Mouse (Mus musculus) left cerebral cortex, postnatal 10 days (tissue): ENCODE results near the gene Fndc5. TPM values are rescaled to one million over a fixed set of nuclear protein-coding genes. Genes with fewer than 3 reads are reported as not detected.

Source experiments
- DNase-seq, 2 experiments: peaks; one replicate each; pipeline ENCODE4 v3.0.0; 2021 to 2022; ENCODE audit warnings: low spot score in 2 of 2, mixed read lengths in 1 of 2; ENCODE audit errors: extremely low spot score in 1 of 2
- intact Hi-C: fragments of 180-260 bp; cut with DNase I; formaldehyde crosslinking; loops from one replicate; pipeline ENCODE4 v1.15.1; 2025
- total RNA-seq, 2 experiments: library from RNA; stranded (reverse); gene quantifications; 2 replicates each; pipeline ENCODE4 v1.2.3; 2021

Gene Fndc5
- total RNA-seq, 2 experiments from 2014 or later = 41.8 to 44.6 TPM

DNA sequence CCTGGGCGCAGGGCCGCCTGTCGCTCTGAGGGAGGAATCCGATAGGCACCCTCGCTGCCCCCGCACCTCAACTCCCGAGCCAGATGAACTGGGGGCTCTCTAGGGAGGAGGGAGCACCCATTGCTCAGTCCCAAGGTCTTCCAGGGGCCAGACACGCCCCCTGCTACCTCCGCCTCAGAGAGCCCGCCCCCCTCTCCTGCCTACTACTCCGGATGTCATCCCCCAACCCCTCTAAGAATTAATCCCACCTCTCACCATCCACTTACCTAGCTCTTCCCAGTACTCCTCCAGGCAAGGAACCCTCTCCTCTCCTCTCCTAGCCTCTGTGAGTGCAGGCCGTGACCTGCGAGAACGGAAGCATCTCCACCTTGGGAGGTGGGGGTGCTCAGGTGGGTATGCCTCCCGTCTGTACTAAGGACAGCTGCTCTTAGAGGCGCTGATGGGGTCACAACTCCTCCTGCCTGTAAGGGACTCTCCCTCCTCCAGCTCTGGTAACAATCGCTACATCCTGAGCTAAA, 15.2 kb upstream of the Fndc5 start, which contains the start of gene Hpca:
Gene Hpca, minus strand, starts transcription at position 468 of the 518 bp plus-strand sequence.
- no peak for DNase-seq
- intact Hi-C loops = no loop called here

DNA sequence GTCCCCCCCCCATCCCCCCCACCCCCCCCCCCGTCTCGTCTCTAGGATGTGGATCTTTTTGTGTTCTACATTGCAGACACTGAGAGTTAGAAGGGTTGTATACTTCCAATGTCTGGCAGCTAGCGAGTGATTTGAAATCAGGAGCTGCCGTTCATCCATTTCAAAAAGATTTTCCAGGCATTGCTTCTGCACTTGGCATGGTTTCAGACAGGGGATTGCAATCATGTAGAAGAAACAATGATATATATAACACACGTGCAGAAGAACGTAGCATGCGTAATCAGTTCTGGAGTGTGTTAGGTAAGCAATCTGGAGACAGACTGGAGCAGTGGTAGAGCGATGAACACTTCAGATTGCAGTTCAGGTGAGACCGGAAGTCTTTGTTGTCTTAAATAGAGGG, 14.7 kb upstream of the Fndc5 start:
- DNase-seq = no peak
- intact Hi-C loops = no loop called here

DNA sequence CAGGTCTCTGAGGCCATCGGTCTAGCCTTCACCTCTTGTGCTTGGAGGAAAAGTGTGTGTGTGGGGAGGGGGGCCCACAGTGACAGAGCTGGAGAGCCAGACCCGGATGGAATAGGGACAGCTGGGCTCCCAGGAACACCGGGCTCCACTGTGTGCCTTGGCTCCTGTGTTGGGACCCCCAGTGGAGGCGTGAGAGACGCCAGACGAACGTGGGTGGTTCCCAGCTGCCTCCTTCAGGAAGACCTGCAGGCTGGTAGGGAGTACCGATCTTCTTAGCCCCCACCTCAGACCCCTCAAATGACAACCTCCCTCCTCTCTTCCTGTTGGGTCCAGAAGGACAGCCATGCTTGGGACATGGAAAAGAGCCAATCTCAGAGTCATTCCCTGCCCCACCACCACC, 14.1 kb upstream of the Fndc5 start:
- intact Hi-C loops = no loop called here
- no peak for DNase-seq

DNA sequence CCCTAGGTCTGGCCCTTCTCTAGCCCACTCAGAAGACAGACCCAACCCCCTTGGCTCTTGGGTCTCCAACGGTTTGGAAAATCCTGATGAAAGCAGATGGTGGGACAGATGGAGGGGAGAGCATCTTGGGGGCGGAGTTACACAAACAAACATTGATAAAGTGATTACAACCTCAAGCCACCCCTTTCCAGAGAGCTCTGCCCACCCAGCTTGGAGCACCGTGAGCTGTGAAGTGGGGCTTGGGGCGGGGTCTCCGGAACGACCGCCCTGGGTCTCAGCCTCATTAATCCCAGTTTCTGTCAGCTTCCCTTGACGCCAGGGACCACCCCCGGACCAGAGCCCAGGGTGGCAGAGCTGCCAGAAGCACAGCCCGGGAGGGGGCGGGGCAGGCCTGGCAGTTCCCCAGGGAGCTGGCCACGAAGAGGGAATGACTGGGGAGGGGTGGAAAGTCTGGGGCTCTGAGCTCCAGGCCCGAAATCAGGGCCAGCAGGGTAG, 12.1 kb upstream of the Fndc5 start:
- DNase-seq = peak; percentile 68 to 86
- intact Hi-C loops = no loop called here

DNA sequence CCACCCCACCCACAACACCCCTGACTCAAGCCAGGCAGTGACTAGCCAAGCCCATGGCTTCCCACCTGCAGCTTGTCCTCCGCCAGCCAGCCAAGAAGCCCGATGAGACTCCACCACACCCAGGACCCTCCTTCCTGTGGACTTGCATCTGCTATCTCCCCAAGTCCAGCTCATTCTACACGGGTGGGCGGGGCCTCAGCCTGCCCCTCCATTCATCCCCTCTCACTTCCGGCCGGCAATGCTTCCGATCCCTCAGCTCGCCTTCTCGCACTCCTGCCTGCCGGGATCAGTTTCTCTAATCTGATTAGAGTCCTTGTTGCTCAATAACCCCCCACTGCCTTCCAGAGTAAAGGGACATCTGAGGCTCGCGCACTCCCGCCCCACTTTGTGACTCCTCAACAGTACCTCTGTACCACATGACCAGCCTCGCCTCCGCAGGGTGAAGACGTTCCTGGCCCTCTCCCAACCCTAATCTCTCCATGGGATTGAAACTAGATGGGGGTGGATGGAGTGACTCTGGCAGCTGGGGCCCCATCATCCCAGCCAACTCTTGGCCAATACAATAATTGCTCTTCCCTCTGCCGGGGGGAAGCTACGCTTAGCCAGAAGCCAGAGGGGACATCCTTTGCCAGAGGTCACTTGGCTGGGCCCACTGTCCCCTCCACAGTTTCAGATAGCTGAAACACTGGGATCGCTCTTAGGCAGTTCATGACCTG, 10.9 kb upstream of the Fndc5 start:
- intact Hi-C loops = no loop called here
- no peak for DNase-seq

DNA sequence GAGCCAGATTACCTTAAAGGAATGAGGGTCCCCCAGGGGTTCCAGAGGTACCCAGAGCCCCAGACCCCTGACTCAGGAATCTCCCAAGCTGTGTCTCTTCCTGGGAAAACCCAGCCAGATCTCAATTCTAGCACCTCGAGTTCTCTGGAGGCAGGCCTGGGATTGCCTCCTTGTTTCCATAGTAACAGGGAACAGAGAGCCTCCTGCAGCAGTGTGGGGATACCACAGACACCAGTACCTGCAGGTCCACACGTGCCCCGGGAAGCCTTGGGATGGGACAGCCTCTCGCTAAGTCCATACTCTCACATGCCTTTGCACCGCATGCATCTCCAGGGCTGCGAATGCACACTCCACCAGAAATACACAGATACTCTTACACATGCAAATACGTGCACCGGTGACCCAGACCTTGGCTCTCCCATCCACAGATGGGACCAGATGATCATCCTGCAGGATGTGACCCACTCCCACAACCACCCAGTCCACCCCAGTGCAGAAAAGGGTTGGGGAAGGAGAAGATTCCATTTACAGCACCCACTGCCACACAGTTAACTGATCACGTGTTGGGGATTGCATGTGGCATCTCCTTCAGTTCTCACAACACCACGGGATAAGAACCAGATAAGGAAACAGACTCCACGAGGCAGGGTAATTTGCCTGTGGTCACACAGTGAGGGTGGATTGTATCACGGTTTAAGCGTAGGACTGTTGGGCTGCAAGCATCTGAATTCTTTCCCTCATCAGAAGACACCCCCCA, 8.0 kb upstream of the Fndc5 start:
- peak in 1 of 2 experiments; percentile 61 for DNase-seq
- intact Hi-C loops = no loop called here

DNA sequence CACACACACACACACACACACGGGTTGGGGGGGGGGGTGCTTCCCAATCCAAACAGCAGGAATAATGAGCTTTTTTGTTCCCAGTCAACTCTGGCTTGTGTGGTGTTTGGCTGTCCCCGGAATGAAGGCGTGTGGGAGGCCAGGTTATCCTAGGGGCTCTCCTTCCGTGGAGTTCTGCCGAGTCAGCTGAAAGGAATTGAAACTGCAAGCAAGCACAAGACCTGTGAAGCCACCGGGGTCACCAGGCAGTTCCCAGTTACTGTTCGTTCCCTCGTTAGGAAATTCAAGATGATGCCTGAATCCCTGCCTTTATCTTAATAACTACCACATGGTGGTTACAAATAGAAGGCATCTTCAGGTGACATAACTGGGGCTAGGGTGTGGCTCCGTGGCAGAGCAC, 7.4 kb upstream of the Fndc5 start:
- intact Hi-C loops = no loop called here
- no peak for DNase-seq

DNA sequence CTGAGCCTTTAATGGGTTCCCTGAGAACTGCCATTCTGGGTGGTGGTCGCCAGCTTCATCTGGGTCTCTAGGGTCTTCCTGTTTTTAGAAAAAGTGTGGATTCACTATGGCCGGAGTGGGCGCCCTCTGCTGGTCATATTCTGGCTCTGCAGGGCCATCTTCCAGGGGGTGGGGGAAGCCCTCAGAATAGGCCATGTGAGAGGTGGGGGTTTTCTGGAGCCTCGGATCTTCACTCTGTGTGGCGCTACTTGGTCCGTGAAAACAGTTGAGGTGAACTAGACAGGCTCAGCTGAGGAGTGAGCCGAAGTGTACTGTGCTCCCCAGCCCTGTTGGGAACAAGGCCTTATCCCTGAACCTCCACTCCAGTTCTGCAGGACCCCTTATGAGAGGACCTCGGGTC, 6.7 kb upstream of the Fndc5 start:
- DNase-seq = no peak
- intact Hi-C loops = no loop called here

DNA sequence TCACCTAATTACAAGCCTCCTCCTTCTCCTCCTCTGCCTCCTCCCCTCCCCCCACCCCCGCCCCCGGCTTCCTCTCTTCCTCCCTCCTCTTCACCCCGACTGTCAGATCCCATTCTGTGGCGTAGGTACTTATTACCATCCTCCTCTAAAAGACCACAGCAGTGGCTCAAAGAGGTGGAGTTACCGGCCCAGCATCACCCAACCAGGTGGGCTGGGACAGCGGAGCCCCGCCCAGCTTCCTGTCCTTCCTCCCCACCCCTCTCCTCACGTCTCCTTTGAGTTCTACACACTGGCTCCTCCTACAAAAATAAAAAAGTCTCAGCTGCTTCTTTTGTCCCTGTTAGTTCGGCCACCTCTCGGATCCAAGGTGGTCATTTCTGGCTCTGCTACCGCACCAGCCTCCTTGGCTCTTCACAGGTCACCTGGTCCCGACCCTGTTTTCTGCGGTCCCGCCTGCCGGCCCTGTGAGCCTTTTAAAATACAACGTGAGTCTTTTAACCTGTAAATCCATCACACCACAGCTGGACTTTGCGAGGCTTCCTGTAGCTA, 6.0 kb upstream of the Fndc5 start:
- intact Hi-C loops = no loop called here
- no peak for DNase-seq

DNA sequence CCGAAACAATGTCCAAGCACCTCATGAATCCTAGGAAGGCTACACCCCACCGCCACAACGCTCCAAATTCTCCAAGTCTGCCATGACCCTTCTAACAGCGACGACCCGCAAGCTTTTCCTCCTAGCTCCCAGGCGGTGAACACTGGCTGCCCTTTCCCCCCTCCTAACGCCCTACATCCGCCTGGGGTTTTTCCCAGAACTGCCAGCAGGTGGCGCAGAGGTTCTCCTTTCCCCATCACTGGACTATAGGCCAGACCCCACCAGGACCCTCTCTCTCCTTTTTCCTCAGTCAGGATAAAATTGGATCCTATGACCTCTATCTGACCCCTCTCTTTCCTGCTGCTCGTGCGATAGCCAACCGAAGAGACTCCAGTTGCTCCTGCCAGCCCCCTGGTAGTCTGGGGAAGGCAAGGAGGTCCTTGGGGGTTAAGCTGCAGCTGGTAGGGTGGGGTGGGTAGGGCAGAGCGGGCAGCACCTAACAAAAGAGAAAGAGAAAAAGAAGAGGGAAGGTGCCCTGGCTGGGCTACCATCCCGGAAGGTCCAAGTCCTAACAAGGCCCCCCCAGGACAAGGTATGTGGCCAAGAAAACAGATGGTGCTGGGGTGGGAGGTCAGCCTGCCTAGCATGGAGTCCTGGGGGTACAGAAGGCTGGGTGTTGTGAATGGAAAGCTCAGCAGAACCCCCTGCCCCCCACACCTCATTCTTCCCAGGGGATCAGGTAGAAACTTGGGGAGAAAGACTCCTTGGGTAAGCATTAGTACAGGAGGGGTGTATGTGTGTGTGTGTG, 1.8 kb upstream of the Fndc5 start:
- intact Hi-C loops = loop anchor here (5.0 kb wide), 1 partner anchor 42 kb away; no protein-coding TSS in a partner anchor
- DNase-seq = peak in 1 of 2 experiments; percentile 81

DNA sequence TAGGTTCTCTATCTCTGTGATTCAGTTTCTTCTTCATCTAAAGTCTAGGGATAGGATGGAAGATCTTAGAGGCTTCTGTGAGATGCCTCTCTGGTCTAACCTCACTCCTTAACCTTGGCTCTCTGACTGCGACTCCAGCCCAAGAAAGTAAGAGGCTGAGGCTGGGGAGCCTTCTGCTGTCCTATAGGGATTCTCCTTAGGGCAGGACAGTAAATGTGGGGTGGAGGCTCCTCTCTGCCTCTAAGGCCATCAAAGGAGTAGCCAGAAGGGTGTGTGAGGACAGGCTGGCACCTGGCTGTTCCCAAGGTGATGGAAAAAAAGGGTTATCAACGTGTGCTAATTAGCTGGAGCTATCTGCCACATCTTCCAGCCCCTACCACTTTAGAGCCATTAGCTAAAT, 1.2 kb upstream of the Fndc5 start:
- intact Hi-C loops = loop anchor here (5.0 kb wide), 1 partner anchor 42 kb away; no protein-coding TSS in a partner anchor
- DNase-seq = no peak

DNA sequence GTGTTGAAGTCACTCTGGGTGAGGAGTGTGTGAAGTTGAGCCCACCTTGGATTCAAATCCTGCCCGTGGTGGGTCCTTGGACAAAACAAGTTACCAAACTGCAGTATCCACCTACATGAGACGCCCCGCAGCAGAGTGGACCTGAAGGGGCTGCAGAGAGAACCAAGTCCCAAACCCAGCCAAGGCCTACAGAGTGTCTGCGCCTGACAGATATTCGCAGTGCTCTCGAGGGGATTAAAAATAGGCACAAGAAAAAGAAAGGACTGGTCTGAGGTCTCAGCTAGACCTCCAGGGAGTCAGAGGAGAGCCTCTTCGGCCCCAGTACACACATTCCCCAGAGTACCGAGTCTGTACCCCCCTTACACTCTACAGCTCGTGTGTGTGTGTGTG, 615 bp upstream of the Fndc5 start:
- intact Hi-C loops = loop anchor here (5.0 kb wide), 1 partner anchor 41 kb away; no protein-coding TSS in a partner anchor
- no peak for DNase-seq

DNA sequence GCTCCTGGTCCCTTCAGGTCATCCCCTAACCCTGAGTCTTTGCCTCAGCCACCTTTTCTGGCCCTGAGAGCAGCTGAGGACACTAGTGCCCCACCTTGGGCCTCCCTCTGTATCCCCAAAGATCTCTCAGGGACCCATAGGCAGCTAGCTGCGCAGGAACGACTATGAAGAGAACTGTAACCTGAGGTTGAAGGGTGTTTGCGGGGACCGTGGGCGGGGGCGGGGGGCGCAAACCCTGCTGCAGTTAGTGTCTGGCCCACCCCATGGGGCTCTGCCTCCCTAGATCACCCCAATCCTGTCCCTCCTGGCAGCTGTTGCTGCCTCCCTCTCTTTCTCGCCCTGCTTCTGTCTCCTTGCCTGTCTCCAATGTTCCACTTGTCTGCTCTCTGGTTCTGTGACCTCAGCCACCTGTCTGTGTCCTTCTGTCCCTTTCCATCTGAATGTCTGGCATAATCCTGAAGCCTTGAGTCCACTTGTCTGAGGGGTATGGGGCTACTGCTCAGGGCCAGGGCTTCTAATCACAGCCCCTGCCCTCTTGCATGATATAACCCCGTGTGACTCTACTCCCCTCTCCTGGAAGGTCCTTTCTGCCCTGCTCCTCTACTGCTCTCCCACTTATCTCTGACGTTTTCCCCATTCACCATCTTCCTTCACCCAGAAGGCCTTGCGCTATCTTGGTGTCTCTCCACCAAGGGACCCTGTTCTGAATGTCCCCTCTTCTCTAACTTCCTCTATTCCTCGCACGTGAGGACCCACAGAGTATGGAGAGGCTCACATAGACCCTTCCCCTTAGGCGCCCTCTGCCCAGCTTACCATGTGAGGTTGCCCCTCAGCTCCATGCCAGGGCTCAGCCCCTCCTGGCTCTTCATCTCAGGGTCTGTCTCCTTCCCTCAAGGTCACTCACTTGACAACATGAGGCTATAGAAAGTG, 858 bp downstream of the Fndc5 start:
- intact Hi-C loops = loop anchor here (5.0 kb wide), 1 partner anchor 40 kb away; no protein-coding TSS in a partner anchor
- no peak for DNase-seq

DNA sequence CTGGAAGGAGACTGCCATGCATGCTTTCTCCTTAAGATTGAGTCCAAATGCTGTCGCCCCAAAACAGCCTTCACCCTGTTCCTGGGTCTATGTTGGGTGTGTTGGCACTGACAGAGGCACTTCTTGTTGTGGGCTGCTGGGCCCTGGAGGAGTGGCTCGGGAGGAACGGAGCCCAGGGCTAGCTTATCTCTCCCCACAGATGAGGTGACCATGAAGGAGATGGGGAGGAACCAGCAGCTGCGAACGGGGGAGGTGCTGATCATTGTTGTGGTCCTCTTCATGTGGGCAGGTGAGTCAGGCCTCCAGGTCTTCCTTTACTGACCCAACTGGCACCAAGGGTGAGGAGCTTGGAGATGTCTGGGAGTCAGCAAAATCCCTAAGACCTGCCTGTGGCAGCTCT, 2.8 kb downstream of the Fndc5 start:
- intact Hi-C loops = loop anchor here (5.0 kb wide), 1 partner anchor 38 kb away; no protein-coding TSS in a partner anchor
- DNase-seq = no peak

DNA sequence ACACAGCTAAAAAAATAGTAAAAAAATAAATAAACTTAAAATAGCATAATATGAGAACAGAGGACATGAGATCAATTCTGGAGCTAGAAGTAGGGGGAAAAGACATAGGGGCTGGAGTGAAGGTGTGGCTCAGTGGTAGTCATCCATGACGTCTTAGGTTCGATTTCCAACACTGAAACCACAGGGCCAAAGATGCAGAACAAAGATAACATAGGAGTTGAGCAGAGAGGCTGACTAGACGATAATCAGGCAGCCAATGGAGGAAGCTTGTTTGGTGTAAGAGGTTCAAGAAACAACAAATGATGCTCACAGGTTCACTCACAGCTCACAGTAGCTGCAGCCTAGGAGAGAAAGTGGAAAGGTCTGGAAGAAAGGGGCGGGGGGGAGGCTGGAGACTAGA, 4.0 kb downstream of the Fndc5 start:
- intact Hi-C loops = no loop called here
- DNase-seq = no peak

DNA sequence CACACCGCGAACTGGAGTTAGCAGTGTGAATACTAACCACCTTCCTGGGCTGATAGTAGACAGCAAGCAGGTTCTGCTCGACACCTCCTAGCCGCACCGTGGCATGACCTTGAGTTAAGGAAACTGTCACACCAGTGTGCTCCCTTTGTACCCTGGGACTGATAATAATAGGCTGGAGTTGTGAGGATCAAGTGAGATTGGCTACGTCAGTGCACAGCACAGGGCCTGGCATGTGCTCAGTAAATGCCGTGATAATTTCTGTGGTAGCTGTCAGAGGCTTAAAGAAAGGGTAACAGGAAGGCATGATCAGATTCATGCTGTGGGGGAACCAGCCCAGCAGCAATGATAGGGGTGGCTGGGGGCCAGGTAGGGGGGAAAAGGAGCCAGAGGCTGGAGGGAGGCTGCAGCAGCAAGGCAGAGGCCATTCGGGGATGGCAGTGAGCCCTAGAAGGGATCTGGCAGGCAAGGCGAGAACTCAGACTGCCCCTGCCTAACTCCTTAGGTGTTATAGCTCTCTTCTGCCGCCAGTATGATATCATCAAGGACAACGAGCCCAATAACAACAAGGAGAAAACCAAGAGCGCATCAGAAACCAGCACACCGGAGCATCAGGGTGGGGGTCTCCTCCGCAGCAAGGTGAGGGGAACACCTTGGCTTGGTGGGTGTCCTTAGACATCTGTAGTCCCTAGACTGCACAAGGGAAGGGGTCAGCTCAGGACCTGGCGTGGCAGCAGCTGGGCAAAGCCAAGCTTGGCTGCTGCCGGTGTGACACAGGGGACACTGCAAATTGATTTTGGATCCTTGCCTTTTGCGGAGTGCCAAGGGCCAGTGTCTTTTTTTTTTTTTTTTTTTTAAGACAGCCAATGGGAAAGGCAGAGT, 5.0 kb downstream of the Fndc5 start:
- no peak for DNase-seq
- intact Hi-C loops = no loop called here
